ENCODE assay signal across 23 mouse cellular contexts in the genomic region with DNA sequence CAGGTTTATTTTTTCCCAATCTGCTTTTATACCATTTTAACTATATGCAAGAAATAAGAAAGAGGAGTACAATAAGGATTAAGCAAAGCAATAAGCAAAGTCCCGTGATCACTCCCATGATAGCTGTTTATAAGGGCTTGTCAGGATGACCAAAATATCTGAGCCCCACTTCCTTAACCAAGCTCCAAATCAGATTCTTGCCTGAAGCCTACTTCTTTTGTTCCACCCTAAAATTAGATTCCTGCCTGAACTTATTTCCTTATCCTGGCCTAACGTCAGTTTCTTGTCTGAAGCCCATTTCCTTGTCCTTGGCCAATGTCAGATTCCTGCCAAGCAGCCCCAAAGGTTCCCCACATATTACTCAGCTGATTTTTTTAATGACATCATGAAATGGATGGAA. TPM values are rescaled to one million over a fixed set of nuclear protein-coding genes. Genes with fewer than 3 reads are reported as not detected.
"Had no signal": no experiment of that assay in that cellular context is flagged by ENCODE, and none has a peak within 500 bp of the region (broad histone marks: within the 10 kb centered on the region; RNA-seq: fewer than 3 reads in every experiment).

No protein-coding gene starts in this region.

- H3K4me1 ChIP-seq: limb, embryonic 10.5 days; liver, embryonic 15.5 days; megakaryocyte, embryonic 14.5 days; midbrain, embryonic 15.5 days; neural tube, embryonic 12.5 days; stomach, embryonic 15.5 days had no signal

- H3K4me3 ChIP-seq: left cerebral cortex, adult 2 months; limb, embryonic 10.5 days; liver, embryonic 15.5 days; megakaryocyte, embryonic 14.5 days; midbrain, embryonic 15.5 days; neural tube, embryonic 12.5 days; stomach, embryonic 15.5 days had no signal

- H3K36me3 ChIP-seq: limb, embryonic 10.5 days; liver, embryonic 15.5 days; midbrain, embryonic 15.5 days; neural tube, embryonic 12.5 days; stomach, embryonic 15.5 days had no signal

- H3K4me2 ChIP-seq: liver, embryonic 11.5 days; liver, embryonic 15.5 days; midbrain, embryonic 11.5 days; midbrain, embryonic 15.5 days; neural tube, embryonic 12.5 days; stomach, embryonic 15.5 days had no signal

- H3K9me3 ChIP-seq: limb, embryonic 10.5 days; liver, embryonic 15.5 days; megakaryocyte, embryonic 14.5 days; midbrain, embryonic 15.5 days; neural tube, embryonic 12.5 days; stomach, embryonic 15.5 days had no signal

- H3K27ac ChIP-seq: left cerebral cortex, adult 2 months; limb, embryonic 10.5 days; liver, embryonic 15.5 days; macrophage; midbrain, embryonic 15.5 days; neural tube, embryonic 12.5 days; stomach, embryonic 15.5 days had no signal

- DNase-seq: lung, adult 2 months; right cerebral cortex, postnatal 4 days; spleen, adult 18-20 months; thymus, postnatal 36 days had no signal

- H3K27me3 ChIP-seq: liver, embryonic 15.5 days; megakaryocyte, embryonic 14.5 days; midbrain, embryonic 15.5 days; neural tube, embryonic 12.5 days; stomach, embryonic 15.5 days had no signal

- ATAC-seq: intestine, postnatal 0 days; lung, postnatal 0 days; midbrain, embryonic 15.5 days had no signal

- H3K9ac ChIP-seq: liver, embryonic 15.5 days; midbrain, embryonic 15.5 days; neural tube, embryonic 12.5 days; stomach, embryonic 15.5 days had no signal

RNA-seq across cellular contexts. Expression of gene Olfr1370, which starts 7.9 kb away (rescaled TPM):
- total RNA-seq: layer of hippocampus, postnatal 25 days; left cerebral cortex, adult 2 months; left cerebral cortex, postnatal 14 days; neutrophil, adult 5-6 weeks had no signal
- polyA plus RNA-seq: intestine, postnatal 0 days; limb, embryonic 10.5 days; limb, embryonic 14.5 days; liver, embryonic 11.5 days; liver, embryonic 15.5 days; lung, adult 2 months; lung, postnatal 0 days; macrophage; midbrain, embryonic 11.5 days; midbrain, embryonic 15.5 days; neural tube, embryonic 12.5 days; stomach, embryonic 15.5 days; testis, adult 2 months; thymus, postnatal 0 days had no signal

RNA-seq across cellular contexts. Expression of gene Olfr1369-ps1, which starts 28.6 kb away (rescaled TPM):
- total RNA-seq: layer of hippocampus, postnatal 25 days; left cerebral cortex, adult 2 months; left cerebral cortex, postnatal 14 days; monocyte, adult 5-6 weeks; neutrophil, adult 5-6 weeks had no signal
- polyA plus RNA-seq: intestine, postnatal 0 days; limb, embryonic 10.5 days; limb, embryonic 14.5 days; lung, adult 2 months; lung, postnatal 0 days; macrophage; midbrain, embryonic 15.5 days; neural tube, embryonic 12.5 days; stomach, embryonic 15.5 days; testis, adult 2 months had no signal

RNA-seq across cellular contexts. Expression of gene Olfr263, which starts 46.8 kb away (rescaled TPM):
- total RNA-seq: layer of hippocampus, postnatal 25 days; left cerebral cortex, adult 2 months; left cerebral cortex, postnatal 14 days; monocyte, adult 5-6 weeks; neutrophil, adult 5-6 weeks had no signal
- polyA plus RNA-seq: intestine, postnatal 0 days; limb, embryonic 10.5 days; limb, embryonic 14.5 days; liver, embryonic 11.5 days; liver, embryonic 15.5 days; lung, adult 2 months; lung, postnatal 0 days; macrophage; midbrain, embryonic 11.5 days; midbrain, embryonic 15.5 days; neural tube, embryonic 12.5 days; stomach, embryonic 15.5 days; testis, adult 2 months; thymus, postnatal 0 days had no signal
